Mouse (Mus musculus): Measurements from ENCODE around the gene Pex16. TPM values are rescaled to one million over a fixed set of nuclear protein-coding genes. Genes with fewer than 3 reads are reported as not detected.

The Pex16 gene
- polyA plus RNA-seq, 1 experiment from 2014 or later, result 30.8 TPM

GRCm38 (mm10) chr2:92411705-92412104, 37.2 kb downstream of the Pex16 start:
- 84% methylated on average over 10 of the region's 10 CpGs for WGBS
- Histone ChIP-seq H3K27me3 (replicated peaks; ENCODE audit: insufficient read depth, low read length) (no peaks in the 10 kb centered on the region), H3K9me3 (ENCODE audit: low read length) (no peaks in the 10 kb centered on the region), H3K4me3 (ENCODE audit: low read depth, low read length) (no peak overlapping the region), H3K36me3 (ENCODE audit: insufficient read depth, low read length) (peaks cover 89% of the 10 kb centered on the region), H3K27ac (ENCODE audit: low read length) (no peak overlapping the region), H3K4me1 (ENCODE audit: insufficient read depth, low read depth, low read length) (no peaks in the 10 kb centered on the region), H3K4me2 (replicated peaks; ENCODE audit: low read depth, low read length) (no peak overlapping the region), H3K9ac (replicated peaks; ENCODE audit: low read depth) (no peak overlapping the region)
- ATAC-seq (peak; percentile 10; the same call in 1 of the 2 replicates), DNase-seq (ENCODE audit: low spot score) (no peak)
- TF ChIP-seq EP300 (IDR thresholded peaks at IDR 0.05), result no peak
- TF ChIP-seq CTCF (IDR thresholded peaks at IDR 0.05), result no peak

GRCm38 (mm10) chr2:92421723-92422387, 47.4 kb downstream of the Pex16 start:
- Histone ChIP-seq H3K27me3 (replicated peaks; ENCODE audit: insufficient read depth, low read length) (no peaks in the 10 kb centered on the region), H3K4me3 (ENCODE audit: low read depth, low read length) (no peak overlapping the region), H3K36me3 (ENCODE audit: insufficient read depth, low read length) (peaks cover 45% of the 10 kb centered on the region), H3K4me2 (replicated peaks; ENCODE audit: low read depth, low read length) (no peak overlapping the region), H3K4me1 (ENCODE audit: insufficient read depth, low read depth, low read length) (peaks cover 31% of the 10 kb centered on the region), H3K27ac (ENCODE audit: low read length) (0 out of 2 replicates have a peak overlapping the region, but pooled peaks have one; percentile 95), H3K9me3 (ENCODE audit: low read length) (no peaks in the 10 kb centered on the region), H3K9ac (replicated peaks; ENCODE audit: low read depth) (no peak overlapping the region)
- DNase-seq (ENCODE audit: low spot score), result no peak
- WGBS, result 86% methylated on average over 7 of the region's 7 CpGs
- no peak for ATAC-seq
- TF ChIP-seq CTCF (IDR thresholded peaks at IDR 0.05) (no peak), EP300 (IDR thresholded peaks at IDR 0.05) (no peak)

- peaks cover 31% of the 10 kb centered on the region for H3K4me1 ChIP-seq (ENCODE audit: insufficient read depth, low read depth, low read length)
- no peak overlapping the region for H3K4me3 ChIP-seq (ENCODE audit: low read depth, low read length)
- peak; percentile 56 for DNase-seq (ENCODE audit: low spot score)
- WGBS, result 55% methylated on average over 10 of the region's 10 CpGs
- H3K27ac ChIP-seq (ENCODE audit: low read length), result peak overlapping the region; percentile 95; the same call in 1 of the 2 replicates
- H3K27me3 ChIP-seq (replicated peaks; ENCODE audit: insufficient read depth, low read length), result no peaks in the 10 kb centered on the region
- no peak overlapping the region for H3K4me2 ChIP-seq (replicated peaks; ENCODE audit: low read depth, low read length)
- peaks cover 45% of the 10 kb centered on the region for H3K36me3 ChIP-seq (ENCODE audit: insufficient read depth, low read length)
- TF ChIP-seq EP300 (IDR thresholded peaks at IDR 0.05) (no peak), CTCF (IDR thresholded peaks at IDR 0.05) (peak; percentile 57)
- ATAC-seq, result no peak
- H3K9ac ChIP-seq (replicated peaks; ENCODE audit: low read depth), result no peak overlapping the region
- no peaks in the 10 kb centered on the region for H3K9me3 ChIP-seq (ENCODE audit: low read length)
Measured at GRCm38 (mm10) chr2:92422388-92423135, 48.1 kb downstream of the Pex16 start.

GRCm38 (mm10) chr2:92423156-92423555, 48.7 kb downstream of the Pex16 start:
- WGBS, result 89% methylated on average over 9 of the region's 9 CpGs
- no peak for ATAC-seq

DNA sequence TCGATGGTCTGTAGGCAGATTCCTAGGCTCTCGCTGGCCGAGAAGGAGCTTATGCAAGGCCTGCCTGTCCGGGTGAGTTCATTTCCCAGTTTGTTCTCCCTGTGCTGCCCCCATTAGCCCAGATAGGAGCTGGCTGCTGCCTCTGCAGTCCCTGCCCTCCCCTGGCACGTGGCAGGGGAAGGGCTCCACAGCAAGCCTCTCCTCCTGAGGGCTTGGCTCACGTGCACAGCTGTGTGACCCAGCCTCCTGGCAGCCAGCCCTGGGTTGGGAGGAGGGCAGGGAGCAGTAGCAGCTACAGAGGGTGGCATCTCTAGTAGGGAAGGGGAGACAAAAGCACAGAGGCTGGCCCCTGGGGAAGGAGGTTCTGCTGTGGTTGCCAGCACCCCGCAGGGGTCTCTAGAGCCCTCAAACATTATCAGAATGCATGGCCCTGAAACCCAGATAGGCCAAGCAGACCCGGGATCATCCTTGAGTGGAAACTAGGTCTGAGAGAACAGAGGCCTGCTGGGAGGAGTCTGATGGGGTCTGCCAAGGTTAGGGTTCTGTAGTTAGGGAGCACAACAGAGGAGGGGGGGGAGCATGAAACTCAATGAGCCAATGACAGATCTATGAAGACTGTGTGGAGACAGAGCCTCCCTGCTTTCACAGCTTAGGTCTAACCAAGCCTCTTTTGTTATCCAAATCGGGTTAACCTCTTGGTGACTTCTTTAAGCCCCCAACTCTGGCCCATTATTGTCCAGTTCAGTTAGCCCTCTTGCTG, 49.4 kb downstream of the Pex16 start:
- WGBS, result 56% methylated on average over 9 of the region's 9 CpGs
- Histone ChIP-seq H3K9me3 (ENCODE audit: low read length) (no peaks in the 10 kb centered on the region), H3K4me2 (replicated peaks; ENCODE audit: low read depth, low read length) (peak overlapping the region; percentile 25; the same call in 1 of the 2 replicates), H3K4me3 (ENCODE audit: low read depth, low read length) (no peak overlapping the region), H3K27ac (ENCODE audit: low read length) (peak overlapping the region; percentile 95), H3K4me1 (ENCODE audit: insufficient read depth, low read depth, low read length) (peaks cover 40% of the 10 kb centered on the region), H3K9ac (replicated peaks; ENCODE audit: low read depth) (peak overlapping the region; percentile 2; the same call in 1 of the 2 replicates), H3K27me3 (replicated peaks; ENCODE audit: insufficient read depth, low read length) (no peaks in the 10 kb centered on the region), H3K36me3 (ENCODE audit: insufficient read depth, low read length) (peaks cover 44% of the 10 kb centered on the region)
- TF ChIP-seq EP300 (IDR thresholded peaks at IDR 0.05) (peak; percentile 76), CTCF (IDR thresholded peaks at IDR 0.05) (peak; percentile 39)
- ATAC-seq, result peak; percentile 67
- DNase-seq (ENCODE audit: low spot score), result peak; percentile 88

More at GRCm38 (mm10) chr2:92423156-92423555, 48.7 kb downstream of the Pex16 start:
- no peak overlapping the region for H3K9ac ChIP-seq (replicated peaks; ENCODE audit: low read depth)
- no peak overlapping the region for H3K4me2 ChIP-seq (replicated peaks; ENCODE audit: low read depth, low read length)
- H3K36me3 ChIP-seq (ENCODE audit: insufficient read depth, low read length), result peaks cover 45% of the 10 kb centered on the region
- TF ChIP-seq CTCF (IDR thresholded peaks at IDR 0.05) (no peak), EP300 (IDR thresholded peaks at IDR 0.05) (no peak)
- H3K27ac ChIP-seq (ENCODE audit: low read length), result peak overlapping the region; percentile 95
- H3K4me1 ChIP-seq (ENCODE audit: insufficient read depth, low read depth, low read length), result peaks cover 33% of the 10 kb centered on the region
- no peak for DNase-seq (ENCODE audit: low spot score)
- no peaks in the 10 kb centered on the region for H3K9me3 ChIP-seq (ENCODE audit: low read length)
- no peaks in the 10 kb centered on the region for H3K27me3 ChIP-seq (replicated peaks; ENCODE audit: insufficient read depth, low read length)
- no peak overlapping the region for H3K4me3 ChIP-seq (ENCODE audit: low read depth, low read length)
